Mouse (Mus musculus) common myeloid progenitor, adult 5-6 weeks (primary cell): ENCODE results near the gene Fam198a. TPM values are rescaled to one million over a fixed set of nuclear protein-coding genes. Genes with fewer than 3 reads are reported as not detected.
A peak's percentile ranks its signal among the peaks of the same experiment; 100 is the strongest.
"Not testable (repeated sequence)": the region's sequence is repeated elsewhere in the genome, so short reads cannot be mapped to it uniquely, and the experiment has no call there.

Experiments
- ATAC-seq: replicated peaks from 2 replicates; pipeline ENCODE4 v1.8.0; 2016; ENCODE audit warnings: low read depth, mild to moderate bottlenecking, moderate TSS enrichment, inconsistent platforms; ENCODE audit not compliant: poor library complexity, severe bottlenecking
- total RNA-seq: library from RNA; stranded (forward); fragments of 200-1000, 187-1606 nt; gene quantifications from 2 replicates; pipeline ENCODE4 v1.2.3, GENCODE M21; 2017

Gene Fam198a
- total RNA-seq, 1 experiment from 2014 or later: not detected

DNA sequence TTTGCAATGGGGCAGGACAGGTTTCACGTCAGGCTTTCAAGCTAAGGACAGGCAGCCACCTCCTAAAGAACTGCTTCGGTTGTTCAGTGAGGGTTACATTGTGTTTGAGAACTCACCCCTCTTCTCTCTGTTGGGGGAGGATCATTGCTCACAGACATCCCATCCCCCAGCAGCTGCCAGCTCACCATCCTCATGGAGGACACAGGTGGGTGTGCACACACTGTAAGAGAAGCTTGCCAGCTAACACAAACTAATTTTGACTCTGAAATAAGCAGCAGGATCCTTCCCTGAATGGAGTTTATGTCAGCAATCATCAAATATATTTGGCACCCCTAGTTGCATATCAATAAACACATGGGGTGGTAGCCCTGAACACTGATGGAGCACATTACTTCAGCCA lies 62.0 kb downstream of the Fam198a start:
- no peak for ATAC-seq

DNA sequence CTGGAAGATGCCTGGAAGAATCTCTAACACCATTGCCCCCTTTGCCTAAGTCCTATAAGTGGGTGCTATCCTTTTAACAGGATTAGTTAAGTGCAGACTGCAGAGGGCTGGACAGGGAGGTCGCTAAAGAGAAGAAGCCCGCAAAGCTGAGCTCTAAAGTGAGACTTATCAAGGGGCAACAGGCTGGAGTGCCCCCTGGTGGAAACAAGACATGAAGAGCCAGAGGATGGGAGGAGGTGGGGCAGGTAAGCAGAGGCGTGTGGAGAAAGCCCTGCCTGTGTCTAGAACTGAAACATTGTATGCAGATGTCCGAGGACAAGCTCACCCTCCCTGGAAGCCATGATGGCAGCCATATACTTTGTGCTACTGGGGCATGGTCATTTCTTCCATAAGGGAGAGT lies 62.8 kb downstream of the Fam198a start:
- no peak for ATAC-seq

- ATAC-seq: peak; percentile 90
These were observed 63.5 kb downstream of the Fam198a start for GRCm38 (mm10) chr9:122014241-122014667.

DNA sequence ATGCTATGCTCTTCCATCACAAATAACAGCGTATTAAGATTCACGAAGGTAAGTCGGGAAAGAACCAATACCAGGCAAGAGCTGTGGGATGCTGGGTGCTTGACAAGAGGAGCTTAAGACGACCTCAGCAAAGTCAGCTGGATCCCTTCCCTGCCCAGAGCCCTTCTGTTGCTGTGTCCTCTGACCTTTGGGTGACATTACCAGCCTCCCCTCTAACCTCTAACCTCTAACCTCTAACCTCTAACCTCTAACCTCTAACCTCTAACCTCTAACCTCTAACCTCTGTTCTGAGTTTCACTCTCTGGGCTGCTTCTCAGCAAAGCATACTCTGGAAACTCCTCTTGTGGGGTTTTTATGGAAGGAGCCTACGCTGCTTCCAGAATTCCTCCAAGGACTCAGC lies 67.3 kb downstream of the Fam198a start:
- no peak for ATAC-seq

- peak; percentile 48; the same call in 1 of the 2 replicates for ATAC-seq
These were observed 68.1 kb downstream of the Fam198a start for GRCm38 (mm10) chr9:122018782-122019395.

GRCm38 (mm10) chr9:122020321-122020720 lies 69.5 kb downstream of the Fam198a start:
- ATAC-seq: no peak

DNA sequence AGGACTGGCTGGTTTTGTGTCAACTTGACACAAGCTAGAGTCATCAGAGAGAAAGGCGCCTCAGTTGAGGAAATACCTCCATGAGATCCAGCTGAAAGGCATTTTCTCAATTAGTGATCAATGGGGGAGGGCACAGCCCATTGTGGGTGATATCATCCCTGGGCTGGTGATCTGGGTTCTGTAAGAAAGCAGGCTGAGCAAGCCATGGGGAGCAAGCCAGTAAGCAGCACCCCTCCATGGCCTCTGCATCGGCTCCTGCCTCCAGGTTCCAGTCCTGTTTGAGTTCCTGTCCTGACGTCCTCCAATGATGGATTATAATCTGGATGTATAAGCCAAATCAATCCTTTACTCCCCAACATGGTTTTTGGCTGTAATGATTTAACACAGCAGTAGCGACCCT lies 70.4 kb downstream of the Fam198a start:
- ATAC-seq: not testable (repeated sequence)

- no peak for ATAC-seq
These were observed 70.8 kb downstream of the Fam198a start for GRCm38 (mm10) chr9:122021581-122021980.

DNA sequence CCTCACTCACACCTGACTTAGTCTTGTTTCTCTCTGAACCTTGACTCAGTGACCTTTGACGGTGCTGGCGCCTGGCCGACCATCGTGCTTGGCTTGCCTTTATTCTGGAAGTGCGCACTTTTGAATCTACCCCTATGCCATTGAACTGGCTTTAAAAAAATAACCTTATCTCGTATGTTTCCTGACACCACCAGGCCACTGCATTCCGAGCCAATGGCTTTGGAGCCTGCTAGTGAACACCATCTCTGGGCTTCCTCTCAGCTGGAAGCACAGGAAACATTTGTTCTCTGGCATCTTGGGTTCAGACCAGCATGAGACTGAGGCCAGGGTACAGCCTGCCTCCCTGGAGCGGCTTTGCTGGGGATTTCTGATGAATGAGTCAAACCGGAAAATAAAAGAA lies 72.0 kb downstream of the Fam198a start:
- ATAC-seq: peak; percentile 62; the same call in 1 of the 2 replicates

- ATAC-seq: no peak
These were observed 73.1 kb downstream of the Fam198a start for GRCm38 (mm10) chr9:122023873-122024272.

- ATAC-seq: no peak
These were observed 73.6 kb downstream of the Fam198a start for GRCm38 (mm10) chr9:122024419-122024818.

DNA sequence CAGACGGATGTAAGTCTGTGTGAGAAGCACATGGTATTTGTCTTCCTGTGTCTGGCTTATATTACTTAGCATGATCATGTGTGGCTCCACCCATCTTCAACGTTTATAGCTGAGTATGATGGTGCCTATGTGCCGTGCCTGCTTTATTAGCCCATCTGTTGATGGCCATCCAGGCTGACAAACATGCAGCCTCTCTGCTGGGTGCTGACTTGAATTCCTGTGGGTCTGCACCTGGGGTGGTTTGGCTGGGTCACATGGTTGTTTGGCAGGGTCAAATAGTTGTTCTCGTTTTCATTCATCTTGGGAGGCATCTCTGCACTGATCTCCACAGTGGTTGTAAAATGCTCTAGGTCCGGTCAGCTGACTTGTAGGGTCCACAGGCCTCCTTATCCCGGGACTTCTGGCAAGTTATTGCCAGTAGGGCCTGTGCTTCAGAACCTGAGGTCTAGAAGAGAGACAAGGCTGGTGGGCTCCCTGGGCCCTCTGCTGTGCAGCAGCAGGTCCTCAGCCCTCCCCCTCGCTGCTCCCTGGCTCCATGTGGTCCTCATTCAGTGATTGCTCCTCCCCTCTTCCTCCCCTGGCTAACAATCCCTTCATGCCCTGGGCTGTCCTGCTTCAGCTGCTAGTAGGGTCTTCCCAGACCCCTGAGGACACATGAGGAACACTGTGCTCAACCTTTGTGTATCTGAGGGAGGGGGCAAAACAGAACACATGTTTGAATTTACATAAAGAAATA lies 75.2 kb downstream of the Fam198a start:
- no peak for ATAC-seq

- no peak for ATAC-seq
These were observed 76.5 kb downstream of the Fam198a start for GRCm38 (mm10) chr9:122027081-122027913.

- no peak for ATAC-seq
These were observed 77.3 kb downstream of the Fam198a start for GRCm38 (mm10) chr9:122027914-122028745.

- ATAC-seq: no peak
These were observed 79.0 kb downstream of the Fam198a start for GRCm38 (mm10) chr9:122029765-122030164.

Other genes with a start within 250 kb of the Fam198a start
- gene Sec22c, start 245.5 kb upstream of the Fam198a start, total RNA-seq: 5.5 and 13.3 TPM in 2 replicates
- 34.1 and 34.8 TPM in 2 replicates for gene Ss18l2, start 240.7 kb upstream of the Fam198a start, total RNA-seq
- 100 and 118 TPM in 2 replicates for gene Nktr, start 231.8 kb upstream of the Fam198a start, total RNA-seq
- gene Zfp651, start 191.7 kb upstream of the Fam198a start, total RNA-seq: 0.15 and 1.5 TPM in 2 replicates
- 0.59 TPM in 1 of 2 replicates, not detected in the other for gene Klhl40, start 173.4 kb upstream of the Fam198a start, total RNA-seq
- not detected in 2 replicates for gene Hhatl, start 158.5 kb upstream of the Fam198a start, total RNA-seq
- gene Ccdc13, start 111.5 kb upstream of the Fam198a start, total RNA-seq: not detected in 2 replicates
- 15.5 and 18.5 TPM in 2 replicates for gene Higd1a, start 92.6 kb upstream of the Fam198a start, total RNA-seq
- gene Ackr2, start 52.6 kb upstream of the Fam198a start, total RNA-seq: not detected in 2 replicates
- gene Cyp8b1, start 34.7 kb upstream of the Fam198a start, total RNA-seq: not detected in 2 replicates
- 4.1 and 5.7 TPM in 2 replicates for gene Pomgnt2, start 46.1 kb downstream of the Fam198a start, total RNA-seq
- 12.9 and 37.7 TPM in 2 replicates for gene Snrk, start 166.3 kb downstream of the Fam198a start, total RNA-seq